Comparison of ENCODE assay signal across 13 mouse cellular contexts in genomic region chr8:110663015-110663742, GRCm38 (mm10). TPM values are rescaled to one million over a fixed set of nuclear protein-coding genes. Genes with fewer than 3 reads are reported as not detected.
DNase-seq lines count a peak whose midpoint lies in the region; ATAC-seq and TF ChIP-seq lines count a peak whose summit lies in the region.
"Had no signal": no experiment of that assay in that cellular context is flagged by ENCODE, and none has a peak within 500 bp of the region (broad histone marks: within the 10 kb centered on the region; RNA-seq: fewer than 3 reads in every experiment).

No protein-coding gene starts in this region.

- no peak overlapping the region for H3K4me2 ChIP-seq in forebrain, embryonic 13.5 days
- H3K4me2 ChIP-seq in midbrain, embryonic 15.5 days, result no peak overlapping the region
- H3K4me2 ChIP-seq: embryonic facial prominence, embryonic 13.5 days; liver, embryonic 13.5 days had no signal

- H3K4me1 ChIP-seq in forebrain, embryonic 13.5 days, result peaks cover 26% of the 10 kb centered on the region
- H3K4me1 ChIP-seq in midbrain, embryonic 15.5 days, result peaks cover 26% of the 10 kb centered on the region

- no peak overlapping the region for H3K9ac ChIP-seq in forebrain, embryonic 13.5 days
- H3K9ac ChIP-seq in midbrain, embryonic 15.5 days, result no peak overlapping the region
- H3K9ac ChIP-seq: embryonic facial prominence, embryonic 13.5 days; liver, embryonic 13.5 days had no signal

- H3K9me3 ChIP-seq in forebrain, embryonic 13.5 days (replicated peaks), result no peaks in the 10 kb centered on the region
- no peaks in the 10 kb centered on the region for H3K9me3 ChIP-seq in midbrain, embryonic 15.5 days
- H3K9me3 ChIP-seq: embryonic facial prominence, embryonic 13.5 days; liver, embryonic 13.5 days had no signal

- peaks cover 20% of the 10 kb centered on the region for H3K36me3 ChIP-seq in forebrain, embryonic 13.5 days (ENCODE audit: poor library complexity, severe bottlenecking)
- H3K36me3 ChIP-seq in midbrain, embryonic 15.5 days (replicated peaks), result no peaks in the 10 kb centered on the region

- H3K27ac ChIP-seq in layer of hippocampus, adult 2 months, result peak overlapping the region; percentile 85
- peak overlapping the region; percentile 70 for H3K27ac ChIP-seq in forebrain, embryonic 13.5 days
- peak overlapping the region; percentile 81 for H3K27ac ChIP-seq in midbrain, embryonic 15.5 days
- H3K27ac ChIP-seq: embryonic facial prominence, embryonic 13.5 days; liver, embryonic 13.5 days had no signal

- ATAC-seq in forebrain, embryonic 13.5 days, result no peak
- ATAC-seq in midbrain, embryonic 15.5 days (replicated peaks), result no peak

- H3K4me3 ChIP-seq in layer of hippocampus, adult 2 months, result no peak overlapping the region
- H3K4me3 ChIP-seq in forebrain, embryonic 13.5 days, result no peak overlapping the region
- H3K4me3 ChIP-seq in midbrain, embryonic 15.5 days, result no peak overlapping the region
- H3K4me3 ChIP-seq: embryonic facial prominence, embryonic 13.5 days; liver, embryonic 13.5 days had no signal

- TF ChIP-seq CTCF in layer of hippocampus, adult 2 months (conservative IDR thresholded peaks at IDR 0.05), result no peak

- DNase-seq in layer of hippocampus, adult 2 months (ENCODE audit: low spot score in 2 of 2), result no peak
- DNase-seq in layer of hippocampus, adult 9-10 months (ENCODE audit: low spot score), result no peak
- DNase-seq in brain, adult 2 months (ENCODE audit: low read depth, low spot score), result peak; percentile 63
- DNase-seq in natural killer cell, adult 2 months (ENCODE audit: low spot score in 2 of 2), result no peak
- no peak for DNase-seq in frontal cortex, postnatal 36 days (ENCODE audit: low spot score in 2 of 2)
- DNase-seq: adrenal gland, adult 8-10 months; kidney, postnatal 14 days; liver, embryonic 13.5 days; right cerebral cortex, postnatal 25 days; thymus, postnatal 4 days had no signal

- WGBS in forebrain, embryonic 13.5 days, result 75% methylated on average over 6 of the region's 6 CpGs
- 71% methylated on average over 6 of the region's 6 CpGs for WGBS in midbrain, embryonic 15.5 days

- no peaks in the 10 kb centered on the region for H3K27me3 ChIP-seq in forebrain, embryonic 13.5 days
- no peaks in the 10 kb centered on the region for H3K27me3 ChIP-seq in midbrain, embryonic 15.5 days (replicated peaks)
- H3K27me3 ChIP-seq: embryonic facial prominence, embryonic 13.5 days; liver, embryonic 13.5 days had no signal

RNA-seq across cellular contexts. Expression of gene Vac14, which starts 44.8 kb away (rescaled TPM):
- 10 to 100 TPM; 22.8 to 23.4 TPM for total RNA-seq in layer of hippocampus, adult 2 months (2021)
- 20.3 and 24.4 TPM in 2 replicates for polyA plus RNA-seq in forebrain, embryonic 13.5 days (2015; fragmentation: Nextera tagmentation; extraction: Ambion mirVana)
- polyA plus RNA-seq in midbrain, embryonic 15.5 days (2015; fragmentation: Nextera tagmentation; extraction: Ambion mirVana), result 32.0 and 32.7 TPM in 2 replicates

RNA-seq across cellular contexts. Expression of gene Mtss1l, which starts 58.1 kb away (rescaled TPM):
- total RNA-seq in layer of hippocampus, adult 2 months (2021), result 100 to 1,000 TPM; 210 TPM
- 11.1 and 11.5 TPM in 2 replicates for polyA plus RNA-seq in forebrain, embryonic 13.5 days (2015; fragmentation: Nextera tagmentation; extraction: Ambion mirVana)
- polyA plus RNA-seq in midbrain, embryonic 15.5 days (2015; fragmentation: Nextera tagmentation; extraction: Ambion mirVana), result 45.7 and 50.0 TPM in 2 replicates
